Mouse (Mus musculus) right cerebral cortex, postnatal 36 days (tissue): ENCODE measurements around the gene Galt.
"Not testable (repeated sequence)": the region's sequence is repeated elsewhere in the genome, so short reads cannot be mapped to it uniquely, and the experiment has no call there.

ENCODE experiments used
- DNase-seq, 2 experiments: peaks; one replicate each; pipeline ENCODE4 v3.0.0; 2022; ENCODE audit warnings: low spot score in 2 of 2, mixed read lengths in 1 of 2

Galt gene

GRCm38 (mm10) chr4:41740380-41741157, 14.5 kb upstream of the Galt start:
- DNase-seq, result peak; percentile 76

- DNase-seq, result peak; percentile 92 to 96
These were observed 13.9 kb upstream of the Galt start for GRCm38 (mm10) chr4:41741158-41741560.

GRCm38 (mm10) chr4:41744131-41744530, 10.9 kb upstream of the Galt start:
- no peak for DNase-seq

- no peak for DNase-seq
These were observed 10.0 kb upstream of the Galt start for GRCm38 (mm10) chr4:41745021-41745420.

GRCm38 (mm10) chr4:41755338-41756305, 594 bp downstream of the Galt start, which contains the start of gene Sigmar1:
Gene Sigmar1 (minus strand): TSS chr4:41756157.
- DNase-seq, result peak; percentile 70 to 75

GRCm38 (mm10) chr4:41756440-41756839, 1.4 kb downstream of the Galt start:
- DNase-seq, result no peak

GRCm38 (mm10) chr4:41757321-41757720, 2.3 kb downstream of the Galt start:
- DNase-seq, result no peak

GRCm38 (mm10) chr4:41758021-41758420, 3.0 kb downstream of the Galt start:
- DNase-seq, result no peak

GRCm38 (mm10) chr4:41758701-41759100, 3.7 kb downstream of the Galt start:
- DNase-seq, result no peak

GRCm38 (mm10) chr4:41759206-41759605, 4.2 kb downstream of the Galt start:
- DNase-seq, result no peak

- DNase-seq, result no peak
These were observed 4.7 kb downstream of the Galt start for GRCm38 (mm10) chr4:41759656-41760287.

GRCm38 (mm10) chr4:41760288-41760721, 5.3 kb downstream of the Galt start:
- no peak for DNase-seq

GRCm38 (mm10) chr4:41760911-41761310, 5.9 kb downstream of the Galt start:
- no peak for DNase-seq

GRCm38 (mm10) chr4:41761680-41762079, 6.7 kb downstream of the Galt start:
- DNase-seq, result no peak

- no peak for DNase-seq
These were observed 7.2 kb downstream of the Galt start for GRCm38 (mm10) chr4:41762099-41762687.

GRCm38 (mm10) chr4:41762688-41763114, 7.7 kb downstream of the Galt start:
- DNase-seq, result not testable (repeated sequence)

- not testable (repeated sequence) for DNase-seq
These were observed 8.1 kb downstream of the Galt start for GRCm38 (mm10) chr4:41763176-41763575.

- not testable (repeated sequence) for DNase-seq
These were observed 12.3 kb downstream of the Galt start for GRCm38 (mm10) chr4:41767301-41767700.

GRCm38 (mm10) chr4:41772946-41773345, 17.9 kb downstream of the Galt start:
- not testable (repeated sequence) for DNase-seq

- DNase-seq, result not testable (repeated sequence)
These were observed 18.5 kb downstream of the Galt start for GRCm38 (mm10) chr4:41773502-41773901.

- peak; percentile 70 to 80 for DNase-seq
These were observed 19.0 kb downstream of the Galt start, which contains the start of gene Ccl27a for GRCm38 (mm10) chr4:41774002-41774401. Gene Ccl27a (minus strand): TSS chr4:41774247.
